Mouse (Mus musculus) MEL (cell line): ENCODE measurements around the gene Enox1. TPM values are rescaled to one million over a fixed set of nuclear protein-coding genes. Genes with fewer than 3 reads are reported as not detected.

Experiments
- DNase-seq: peaks from one replicate; pipeline ENCODE4 v3.0.0; 2011; ENCODE audit warnings: low read depth, low spot score
- H3K27ac ChIP-seq: 2 replicates; pipeline ENCODE4 v1.5.1; 2012; ENCODE audit warnings: low read depth, mild to moderate bottlenecking, control low read depth, low read length, moderate library complexity; ENCODE audit not compliant: control insufficient read depth
- H3K27me3 ChIP-seq, 2 experiments: fragments of 150-350 bp in 1 of 2; sonication (generic) in 1 of 2; 2 replicates each; pipeline ENCODE4 v1.6.1; 2012; ENCODE audit warnings: low read length in 2 of 2, mild to moderate bottlenecking in 2 of 2, improper control_type of control experiment in 1 of 2, moderate library complexity in 1 of 2; ENCODE audit not compliant: insufficient read depth in 2 of 2, control insufficient read depth in 1 of 2
- H3K36me3 ChIP-seq, 2 experiments: 2 replicates each; pipeline ENCODE4 v1.6.1; 2012 to 2014; ENCODE audit warnings: low read length in 2 of 2, improper control_type of control experiment in 1 of 2, inconsistent platforms in 1 of 2, mild to moderate bottlenecking in 1 of 2; ENCODE audit not compliant: insufficient read depth in 2 of 2, control insufficient read depth in 1 of 2
- H3K4me1 ChIP-seq, 2 experiments: fragments of 150-350 bp in 1 of 2; sonication (generic) in 1 of 2; 2 replicates each; pipeline ENCODE4 v1.6.1; 2012; ENCODE audit warnings: low read length in 2 of 2, improper control_type of control experiment in 1 of 2, mild to moderate bottlenecking in 1 of 2; ENCODE audit not compliant: insufficient read depth in 2 of 2, control insufficient read depth in 1 of 2
- H3K4me3 ChIP-seq, 2 experiments: fragments of 150-350 bp in 1 of 2; sonication (generic) in 1 of 2; 2 replicates each; pipeline ENCODE4 v1.5.1; 2012; ENCODE audit warnings: low read depth in 2 of 2, low read length in 2 of 2, mild to moderate bottlenecking in 2 of 2, moderate library complexity in 2 of 2, control low read depth in 1 of 2, improper control_type of control experiment in 1 of 2; ENCODE audit not compliant: control insufficient read depth in 1 of 2, insufficient read depth in 1 of 2
- H3K79me2 ChIP-seq: 2 replicates; pipeline ENCODE4 v1.6.1; 2012; ENCODE audit warnings: mild to moderate bottlenecking, low read length, moderate library complexity; ENCODE audit not compliant: control insufficient read depth, poor library complexity, insufficient read depth
- H3K9ac ChIP-seq: 2 replicates; pipeline ENCODE4 v1.6.1; 2012; ENCODE audit warnings: low read depth, mild to moderate bottlenecking, control low read depth, low read length, moderate library complexity; ENCODE audit not compliant: control insufficient read depth, poor library complexity, severe bottlenecking
- H3K9me3 ChIP-seq: fragments of 150-350 bp; sonication (generic); replicated peaks from 2 replicates; pipeline ENCODE4 v1.6.1; 2012; ENCODE audit warnings: mild to moderate bottlenecking, low read length, improper control_type of control experiment, moderate library complexity; ENCODE audit not compliant: insufficient read depth
- CHD1 ChIP-seq: IDR thresholded peaks from 2 replicates; pipeline ENCODE4 v1.6.1; 2012; ENCODE audit warnings: low read depth, mild to moderate bottlenecking, inconsistent platforms, low read length, improper control_type of control experiment
- CHD2 ChIP-seq: IDR thresholded peaks from 2 replicates; pipeline ENCODE4 v1.6.1; 2011; ENCODE audit warnings: low read length, improper control_type of control experiment
- CTCF ChIP-seq, 3 experiments: IDR thresholded peaks in 2 of 3; conservative IDR thresholded peaks in 1 of 3; 2 replicates each; pipeline ENCODE4 v1.5.1; 2011 to 2012; ENCODE audit warnings: low read length in 3 of 3, low read depth in 2 of 3, mild to moderate bottlenecking in 2 of 3, improper control_type of control experiment in 1 of 3, inconsistent platforms in 1 of 3, mixed read lengths in 1 of 3, moderate library complexity in 1 of 3; ENCODE audit not compliant: control insufficient read depth in 1 of 3, insufficient read depth in 1 of 3, poor library complexity in 1 of 3, severe bottlenecking in 1 of 3
- EP300 ChIP-seq, 2 experiments: IDR thresholded peaks; 2 replicates each; pipeline ENCODE4 v1.6.1; 2011; ENCODE audit warnings: improper control_type of control experiment in 2 of 2, low read length in 2 of 2, low read depth in 1 of 2, mild to moderate bottlenecking in 1 of 2
- ETS1 ChIP-seq: IDR thresholded peaks from 2 replicates; pipeline ENCODE4 v1.6.1; 2012; ENCODE audit warnings: low read depth, mild to moderate bottlenecking, inconsistent platforms, low read length, improper control_type of control experiment, moderate library complexity
- GATA1 ChIP-seq: IDR thresholded peaks from 2 replicates; pipeline ENCODE4 v1.6.1; 2011; ENCODE audit warnings: low read depth, low read length, improper control_type of control experiment
- JUND ChIP-seq: IDR thresholded peaks from 2 replicates; pipeline ENCODE4 v1.6.1; 2011; ENCODE audit warnings: low read depth, mild to moderate bottlenecking, improper control_type of control experiment, low read length
- MAFK ChIP-seq: IDR thresholded peaks from 2 replicates; pipeline ENCODE4 v1.6.1; 2011; ENCODE audit warnings: low read depth, mild to moderate bottlenecking, low read length, improper control_type of control experiment, borderline replicate concordance
- MAZ ChIP-seq: IDR thresholded peaks from 2 replicates; pipeline ENCODE4 v1.6.1; 2012; ENCODE audit warnings: low read depth, mild to moderate bottlenecking, inconsistent platforms, low read length, improper control_type of control experiment
- MEF2A ChIP-seq: IDR thresholded peaks from 2 replicates; pipeline ENCODE4 v1.6.1; 2014; ENCODE audit warnings: low read depth, mild to moderate bottlenecking, inconsistent platforms, low read length, improper control_type of control experiment; ENCODE audit not compliant: poor library complexity, insufficient replicate concordance, severe bottlenecking; ENCODE audit errors: extremely low read depth
- MYB ChIP-seq: IDR thresholded peaks from 2 replicates; pipeline ENCODE4 v1.6.1; 2011; ENCODE audit warnings: mild to moderate bottlenecking, low read depth, low read length, improper control_type of control experiment
- MYC ChIP-seq: IDR thresholded peaks from 2 replicates; pipeline ENCODE4 v1.6.1; 2011; ENCODE audit warnings: low read depth, mild to moderate bottlenecking, low read length, improper control_type of control experiment, moderate library complexity
- NELFE ChIP-seq: IDR thresholded peaks from 2 replicates; pipeline ENCODE4 v1.6.1; 2011; ENCODE audit warnings: low read depth, low read length, improper control_type of control experiment
- NRF1 ChIP-seq: IDR thresholded peaks from 2 replicates; pipeline ENCODE4 v1.6.1; 2014; ENCODE audit warnings: low read depth, mild to moderate bottlenecking, inconsistent platforms, low read length, improper control_type of control experiment, moderate library complexity; ENCODE audit not compliant: poor library complexity, insufficient read depth, severe bottlenecking
- POLR2A ChIP-seq, 2 experiments: IDR thresholded peaks; 2 replicates each; pipeline ENCODE4 v1.6.1; 2011 to 2012; ENCODE audit warnings: low read length in 2 of 2, mild to moderate bottlenecking in 2 of 2, control low read depth in 1 of 2, improper control_type of control experiment in 1 of 2, low read depth in 1 of 2, moderate library complexity in 1 of 2; ENCODE audit not compliant: control insufficient read depth in 1 of 2, insufficient read depth in 1 of 2, poor library complexity in 1 of 2
- POLR2AphosphoS2 ChIP-seq: IDR thresholded peaks from 2 replicates; pipeline ENCODE4 v1.6.1; 2011; ENCODE audit warnings: low read length, improper control_type of control experiment
- RAD21 ChIP-seq: IDR thresholded peaks from 2 replicates; pipeline ENCODE4 v1.6.1; 2011; ENCODE audit warnings: mild to moderate bottlenecking, low read depth, low read length, improper control_type of control experiment
- RCOR1 ChIP-seq: IDR thresholded peaks from 2 replicates; pipeline ENCODE4 v1.6.1; 2012; ENCODE audit warnings: low read depth, mild to moderate bottlenecking, inconsistent platforms, low read length, improper control_type of control experiment
- SIN3A ChIP-seq: IDR thresholded peaks from 2 replicates; pipeline ENCODE4 v1.6.1; 2012; ENCODE audit warnings: low read length, improper control_type of control experiment, inconsistent platforms
- SMC3 ChIP-seq: IDR thresholded peaks from 2 replicates; pipeline ENCODE4 v1.6.1; 2011; ENCODE audit warnings: low read depth, low read length, improper control_type of control experiment
- TAL1 ChIP-seq: IDR thresholded peaks from 2 replicates; pipeline ENCODE4 v1.6.1; 2012; ENCODE audit warnings: mild to moderate bottlenecking, inconsistent platforms, low read length, moderate library complexity, mixed read lengths
- TCF12 ChIP-seq: IDR thresholded peaks from 2 replicates; pipeline ENCODE4 v1.6.1; 2014; ENCODE audit warnings: low read depth, mild to moderate bottlenecking, inconsistent platforms, low read length, improper control_type of control experiment, moderate library complexity
- UBTF ChIP-seq: IDR thresholded peaks from 2 replicates; pipeline ENCODE4 v1.6.1; 2012; ENCODE audit warnings: low read depth, mild to moderate bottlenecking, inconsistent platforms, low read length, improper control_type of control experiment, moderate library complexity, borderline replicate concordance; ENCODE audit not compliant: insufficient read depth
- ZNF384 ChIP-seq: IDR thresholded peaks from 2 replicates; pipeline ENCODE4 v1.6.1; 2012; ENCODE audit warnings: low read depth, mild to moderate bottlenecking, inconsistent platforms, low read length, improper control_type of control experiment
- polyA plus RNA-seq, 2 experiments: library from polyadenylated mRNA; stranded (reverse) in 1 of 2; unstranded in 1 of 2; fragments of >175 nt in 1 of 2; fragments of >200 nt in 1 of 2; gene quantifications; 2 replicates each; pipeline versions ENCODE4 v1.2.1 to v1.2.4; 2012; ENCODE audit warnings: low replicate concordance in 2 of 2, low read depth in 1 of 2; ENCODE audit not compliant: insufficient read length in 2 of 2, insufficient read depth in 1 of 2, missing spikeins in 1 of 2
- total RNA-seq: library from RNA; depleted of rRNA; stranded (reverse); fragments of 300-350 nt; gene quantifications from 2 replicates; pipeline ENCODE4 v1.2.3, GENCODE M21; 2012

The Enox1 gene
- total and polyA plus RNA-seq, 3 experiments: not detected

- Histone ChIP-seq H3K36me3 (no peaks in the 10 kb centered on the region), H3K9ac (no peak overlapping the region), H3K79me2 (no peaks in the 10 kb centered on the region), H3K4me1 (no peaks in the 10 kb centered on the region), H3K27me3 (no peaks in the 10 kb centered on the region), H3K27ac (no peak overlapping the region), H3K4me3 (no peak overlapping the region), H3K9me3 (no peaks in the 10 kb centered on the region)
- no peak for DNase-seq
- TF ChIP-seq MAFK (no peak), EP300 (IDR thresholded peaks at IDR 0.05; ENCODE audit: low read depth in 1 of 2, low read length in 2 of 2) (no peak), ETS1 (no peak), CTCF (IDR thresholded peaks at IDR 0.05 in 2 of 3, conservative IDR thresholded peaks at IDR 0.05 in 1 of 3; ENCODE audit: control insufficient read depth in 1 of 3, insufficient read depth in 1 of 3, low read depth in 2 of 3, low read length in 3 of 3, poor library complexity in 1 of 3, severe bottlenecking in 1 of 3) (no peak), SMC3 (no peak), CHD1 (no peak), JUND (no peak), NELFE (no peak), MEF2A (no peak), POLR2A (IDR thresholded peaks at IDR 0.05; ENCODE audit: control insufficient read depth in 1 of 2, insufficient read depth in 1 of 2, low read depth in 1 of 2, low read length in 2 of 2, poor library complexity in 1 of 2) (no peak), GATA1 (no peak), NRF1 (no peak), MAZ (no peak), RAD21 (no peak)
Measured at GRCm38 (mm10) chr14:77576411-77576810, 419.8 kb downstream of the Enox1 start.

- H3K9ac ChIP-seq: no peak overlapping the region
- no peaks in the 10 kb centered on the region for H3K36me3 ChIP-seq
- DNase-seq: no peak
- H3K27me3 ChIP-seq: no peaks in the 10 kb centered on the region
- no peak for TF ChIP-seq POLR2AphosphoS2
- no peak for TF ChIP-seq CHD2
- no peak for TF ChIP-seq MAZ
- no peak for TF ChIP-seq GATA1
- no peak for TF ChIP-seq NRF1
- no peak for TF ChIP-seq RCOR1
- no peak for TF ChIP-seq RAD21
- TF ChIP-seq TAL1: no peak
- TF ChIP-seq MYB: no peak
- no peak for TF ChIP-seq TCF12
- no peak for TF ChIP-seq MYC
- no peak for TF ChIP-seq MAFK
- no peak for TF ChIP-seq ETS1
- no peak for TF ChIP-seq ZNF384
- TF ChIP-seq MEF2A: no peak
- no peak for TF ChIP-seq SIN3A
- no peak for TF ChIP-seq POLR2A (IDR thresholded peaks at IDR 0.05; ENCODE audit: control insufficient read depth in 1 of 2, insufficient read depth in 1 of 2, low read depth in 1 of 2, low read length in 2 of 2, poor library complexity in 1 of 2)
- no peak for TF ChIP-seq UBTF
- TF ChIP-seq SMC3: no peak
- H3K4me3 ChIP-seq: no peak overlapping the region
- no peaks in the 10 kb centered on the region for H3K9me3 ChIP-seq
- H3K27ac ChIP-seq: no peak overlapping the region
- H3K4me1 ChIP-seq: no peaks in the 10 kb centered on the region
- no peaks in the 10 kb centered on the region for H3K79me2 ChIP-seq
Measured at GRCm38 (mm10) chr14:77577481-77578251, 421.1 kb downstream of the Enox1 start.
